Mouse (Mus musculus) liver, adult 2 months (tissue): Measurements from ENCODE around the gene Trpm2. TPM values are rescaled to one million over a fixed set of nuclear protein-coding genes. Genes with fewer than 3 reads are reported as not detected.

Source experiments
- DNase-seq: peaks from one replicate; pipeline ENCODE4 v3.0.0-alpha.2; 2011; ENCODE audit warnings: low read depth, low spot score; ENCODE audit errors: extremely low read depth
- H3K27ac ChIP-seq: fragments of 200-500 bp; replicated peaks from 2 replicates; pipeline ENCODE4 v1.5.1; 2012; ENCODE audit warnings: low read depth, mild to moderate bottlenecking, control low read depth, inconsistent platforms, low read length; ENCODE audit not compliant: insufficient read depth
- H3K27me3 ChIP-seq: fragments of 200-500 bp; 2 replicates; pipeline ENCODE4 v1.6.1; 2012; ENCODE audit warnings: mild to moderate bottlenecking, moderate library complexity, low read length, inconsistent platforms; ENCODE audit not compliant: control insufficient read depth, insufficient read depth
- H3K36me3 ChIP-seq: fragments of 200-500 bp; 2 replicates; pipeline ENCODE4 v1.6.1; 2012; ENCODE audit warnings: low read length, inconsistent platforms; ENCODE audit not compliant: control insufficient read depth, insufficient read depth
- H3K4me1 ChIP-seq: fragments of 200-500 bp; 2 replicates; pipeline ENCODE4 v1.6.1; 2011; ENCODE audit warnings: low read length; ENCODE audit not compliant: control insufficient read depth, insufficient read depth
- H3K4me3 ChIP-seq: fragments of 200-500 bp; 2 replicates; pipeline ENCODE4 v1.5.1; 2011; ENCODE audit warnings: low read depth, mild to moderate bottlenecking, control low read depth, low read length, moderate library complexity; ENCODE audit not compliant: insufficient read depth
- H3K79me2 ChIP-seq: fragments of 200-500 bp; 2 replicates; pipeline ENCODE4 v1.6.1; 2012; ENCODE audit warnings: inconsistent platforms, mild to moderate bottlenecking, low read length, moderate library complexity; ENCODE audit not compliant: control insufficient read depth, insufficient read depth
- H3K9ac ChIP-seq: fragments of 200-500 bp; 2 replicates; pipeline ENCODE4 v1.6.1; 2012; ENCODE audit warnings: low read depth, mild to moderate bottlenecking, control low read depth, inconsistent platforms, low read length
- CTCF ChIP-seq: fragments of 200-500 bp; IDR thresholded peaks from 2 replicates; pipeline ENCODE4 v1.5.1; 2011; ENCODE audit warnings: low read depth, low read length, control low read depth
- POLR2A ChIP-seq: fragments of 200-500 bp; IDR thresholded peaks from 2 replicates; pipeline ENCODE4 v1.6.1; 2011; ENCODE audit warnings: low read length, control low read depth; ENCODE audit not compliant: insufficient read depth; ENCODE audit errors: extremely low read depth
- WGBS: fragments of 180-500 bp; shearing (Covaris S2); methylation state at CpG from one replicate; pipeline ENCODE4 v1.1.7; 2018; 5-methylcytosine and 5-hydroxymethylcytosine counted together
- polyA plus RNA-seq: library from polyadenylated mRNA; depleted of rRNA; stranded (reverse); fragments of >200 nt; gene quantifications from 2 replicates; pipeline ENCODE4 v1.2.3, GENCODE M21; 2012
- total RNA-seq: library from RNA; depleted of rRNA; stranded (reverse); fragments of >200 nt; gene quantifications from 2 replicates; pipeline ENCODE4 v1.2.3, GENCODE M21; 2014

Gene Trpm2
- total and polyA plus RNA-seq, 2 experiments: 3.1 to 3.3 TPM

GRCm38 (mm10) chr10:78008169-78008568, 37.8 kb upstream of the Trpm2 start:
- 74% methylated on average over 3 of the region's 3 CpGs for WGBS

GRCm38 (mm10) chr10:78007203-78007602, 36.8 kb upstream of the Trpm2 start:
- DNase-seq: no peak
- Histone ChIP-seq H3K27me3 (no peaks in the 10 kb centered on the region), H3K9ac (no peak overlapping the region), H3K4me3 (no peak overlapping the region), H3K36me3 (no peaks in the 10 kb centered on the region), H3K27ac (no peak overlapping the region), H3K79me2 (peaks cover 7% of the 10 kb centered on the region; the same call in 1 of the 2 replicates), H3K4me1 (peaks cover 13% of the 10 kb centered on the region)
- WGBS: 38% methylated on average over 7 of the region's 7 CpGs
- TF ChIP-seq POLR2A (no peak), CTCF (no peak)

More at GRCm38 (mm10) chr10:78008169-78008568, 37.8 kb upstream of the Trpm2 start:
- Histone ChIP-seq H3K27me3 (no peaks in the 10 kb centered on the region), H3K36me3 (no peaks in the 10 kb centered on the region), H3K9ac (no peak overlapping the region), H3K79me2 (peaks cover 7% of the 10 kb centered on the region; the same call in 1 of the 2 replicates), H3K27ac (no peak overlapping the region), H3K4me1 (peaks cover 13% of the 10 kb centered on the region), H3K4me3 (no peak overlapping the region)
- no peak for DNase-seq
- TF ChIP-seq CTCF: no peak
- no peak for TF ChIP-seq POLR2A

GRCm38 (mm10) chr10:78005791-78006438, 35.6 kb upstream of the Trpm2 start:
- no peak overlapping the region for H3K9ac ChIP-seq
- H3K27ac ChIP-seq: no peak overlapping the region

GRCm38 (mm10) chr10:78004479-78005100, 34.2 kb upstream of the Trpm2 start:
- H3K9ac ChIP-seq: no peak overlapping the region
- H3K27me3 ChIP-seq: no peaks in the 10 kb centered on the region
- peaks cover 7% of the 10 kb centered on the region; the same call in 1 of the 2 replicates for H3K79me2 ChIP-seq
- peaks cover 2% of the 10 kb centered on the region; the same call in 1 of the 2 replicates for H3K36me3 ChIP-seq
- no peak for DNase-seq
- peaks cover 11% of the 10 kb centered on the region for H3K4me1 ChIP-seq
- WGBS: 91% methylated on average over 3 of the region's 3 CpGs
- TF ChIP-seq POLR2A (no peak), CTCF (no peak)
- H3K4me3 ChIP-seq: no peak overlapping the region
- no peak overlapping the region for H3K27ac ChIP-seq

More at GRCm38 (mm10) chr10:78005791-78006438, 35.6 kb upstream of the Trpm2 start:
- TF ChIP-seq CTCF (no peak), POLR2A (no peak)
- WGBS: 89% methylated on average over 4 of the region's 4 CpGs
- Histone ChIP-seq H3K4me1 (peaks cover 13% of the 10 kb centered on the region), H3K36me3 (peaks cover 1% of the 10 kb centered on the region; the same call in 1 of the 2 replicates), H3K79me2 (peaks cover 7% of the 10 kb centered on the region; the same call in 1 of the 2 replicates), H3K4me3 (no peak overlapping the region), H3K27me3 (no peaks in the 10 kb centered on the region)
- no peak for DNase-seq

- no peak for DNase-seq
- Histone ChIP-seq H3K27me3 (no peaks in the 10 kb centered on the region), H3K4me3 (no peak overlapping the region), H3K36me3 (peaks cover 2% of the 10 kb centered on the region; the same call in 1 of the 2 replicates), H3K4me1 (no peaks in the 10 kb centered on the region; the same call in 1 of the 2 replicates), H3K79me2 (0 out of 2 replicates have a peak, but pooled peaks cover 3% of the 10 kb centered on the region), H3K27ac (no peak overlapping the region), H3K9ac (no peak overlapping the region)
- TF ChIP-seq POLR2A: no peak
- no peak for TF ChIP-seq CTCF
- 98% methylated on average over 2 of the region's 2 CpGs for WGBS
These were observed 32.0 kb upstream of the Trpm2 start for GRCm38 (mm10) chr10:78002316-78002715.
